Mouse (Mus musculus) frontal cortex, postnatal 25 days (tissue): Measurements from ENCODE around the gene Olfr312.
"Not testable (repeated sequence)": the region's sequence is repeated elsewhere in the genome, so short reads cannot be mapped to it uniquely, and the experiment has no call there.

ENCODE experiments used
- DNase-seq, 2 experiments: peaks; one replicate each; pipeline ENCODE4 v3.0.0; 2022; ENCODE audit warnings: low spot score in 2 of 2

Olfr312 gene

GRCm38 (mm10) chr11:58828937-58829336 lies at the start of gene Olfr312:
TSS of gene Olfr312 (plus strand) at chr11:58829237.
- not testable (repeated sequence) for DNase-seq

GRCm38 (mm10) chr11:58782480-58783089 lies 46.5 kb upstream of the Olfr312 start, which contains the start of gene Olfr314:
TSS of gene Olfr314 (plus strand) at chr11:58782952.
- no peak for DNase-seq

DNA sequence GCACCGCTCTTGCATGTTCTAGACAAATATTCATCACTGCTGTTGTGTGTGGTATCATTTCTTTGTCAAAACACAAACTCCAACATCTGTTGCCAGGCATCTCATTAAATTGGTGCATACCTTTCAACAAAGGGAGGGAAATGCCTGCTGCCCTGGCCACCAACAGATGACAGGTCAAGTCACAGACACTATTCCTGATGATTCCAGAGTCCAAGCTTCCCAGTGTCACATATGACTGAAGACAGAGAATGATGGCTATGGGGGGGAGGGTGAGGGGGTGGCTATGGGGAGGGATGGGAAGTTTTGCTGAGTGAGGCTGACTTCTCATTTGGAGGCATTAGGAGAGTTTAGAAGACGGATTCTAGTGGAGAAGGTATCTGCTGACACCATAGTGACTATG lies 44.9 kb upstream of the Olfr312 start:
- no peak for DNase-seq

DNA sequence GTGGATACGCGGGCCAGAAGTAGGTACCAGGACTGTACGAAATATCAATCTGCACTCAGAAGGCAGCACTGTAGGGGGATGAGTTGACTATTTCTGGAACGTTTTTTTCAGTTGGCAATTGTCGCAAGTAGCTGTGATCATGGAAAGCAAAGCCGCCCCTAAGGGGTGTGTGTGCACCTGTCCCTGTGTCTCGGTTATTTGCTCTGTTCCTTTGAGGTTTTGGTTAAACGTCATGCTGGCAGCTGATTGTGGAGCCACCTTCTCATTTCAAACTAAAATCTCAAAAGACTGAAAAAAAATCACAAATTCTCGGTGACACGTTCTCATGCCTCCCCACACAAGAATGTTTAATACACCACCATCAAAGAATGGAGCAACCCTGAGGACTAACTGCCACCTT lies 41.4 kb upstream of the Olfr312 start:
- DNase-seq, result no peak

GRCm38 (mm10) chr11:58788346-58788745 lies 40.7 kb upstream of the Olfr312 start:
- DNase-seq, result no peak

DNA sequence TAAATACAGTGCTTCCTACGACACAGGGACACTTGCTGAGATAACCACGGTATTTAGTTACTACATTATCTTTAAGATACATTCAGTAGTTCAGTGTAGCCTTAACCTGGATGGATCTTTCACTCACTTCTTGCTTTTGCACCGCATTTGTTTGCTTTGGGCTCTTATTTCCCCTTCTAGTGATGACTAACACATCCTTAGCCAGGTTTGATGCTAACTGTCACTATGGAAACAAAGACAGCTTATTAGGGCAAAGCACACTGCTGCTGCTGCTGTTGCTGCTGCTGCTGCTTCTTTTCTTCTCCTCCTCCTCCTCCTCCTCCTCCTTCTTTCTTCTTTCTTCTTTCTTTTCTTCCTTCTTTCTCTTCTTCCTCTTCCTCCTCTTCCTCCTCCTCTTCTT lies 39.5 kb upstream of the Olfr312 start:
- DNase-seq, result no peak

DNA sequence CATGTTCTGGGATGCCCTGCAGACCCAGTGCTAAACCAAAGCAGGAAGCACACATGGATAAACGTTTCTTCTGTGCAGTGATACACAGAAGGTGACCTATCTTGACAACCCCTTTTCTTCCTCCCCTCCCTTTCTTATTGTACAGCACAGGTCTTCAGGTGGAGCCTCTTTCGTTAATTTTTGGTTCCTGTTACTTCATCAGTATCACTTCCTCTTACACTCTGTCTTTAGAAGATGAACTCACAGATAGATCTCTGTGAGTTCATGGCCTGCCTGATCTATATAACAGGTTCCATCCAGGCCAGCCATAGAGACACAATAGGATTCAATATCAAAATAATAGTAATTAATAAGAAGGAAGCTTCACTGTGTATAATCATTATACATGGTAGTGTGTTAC lies 39.0 kb upstream of the Olfr312 start:
- no peak for DNase-seq

DNA sequence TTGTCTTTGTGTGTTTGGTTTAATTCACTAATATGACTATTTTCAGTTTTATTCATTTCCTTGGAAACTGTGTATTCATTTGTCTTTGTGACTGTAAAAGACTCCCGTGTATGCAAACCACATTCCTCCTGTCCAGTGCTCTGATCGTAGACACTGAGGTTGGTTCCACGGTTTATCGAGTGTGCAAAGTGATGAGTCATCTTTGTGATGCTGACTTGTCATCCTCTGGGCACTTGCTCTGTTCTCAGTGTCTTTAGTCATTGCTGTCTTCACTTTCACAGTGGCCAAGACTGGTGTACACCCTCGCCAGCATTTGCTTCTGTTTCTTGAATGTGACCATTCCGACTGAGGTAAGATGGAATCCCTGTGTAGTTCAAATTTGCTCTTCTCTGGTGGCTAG lies 38.4 kb upstream of the Olfr312 start:
- DNase-seq, result no peak

- DNase-seq, result no peak
These were observed 33.2 kb upstream of the Olfr312 start for GRCm38 (mm10) chr11:58795856-58796255.

DNA sequence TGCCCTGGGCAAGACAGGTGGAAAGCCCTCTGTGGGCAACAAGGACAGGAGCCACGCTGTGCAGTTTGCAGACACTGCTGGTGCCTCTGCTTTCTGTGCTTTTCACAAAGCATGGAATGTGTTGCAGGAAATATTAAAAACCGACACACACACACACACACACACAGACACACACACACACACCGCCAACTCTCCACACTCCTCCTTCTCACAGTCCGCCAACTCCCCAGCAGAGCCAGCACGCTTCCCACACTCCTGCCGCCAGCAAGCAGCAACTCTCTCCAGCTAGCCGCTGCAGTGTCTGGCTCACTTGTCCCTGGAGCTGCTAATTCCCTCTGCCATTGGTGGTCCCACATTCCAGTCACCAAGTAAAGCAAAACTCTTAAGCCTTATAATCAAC lies 32.2 kb upstream of the Olfr312 start:
- DNase-seq, result peak; percentile 38 to 52

- DNase-seq, result peak in 1 of 2 experiments; percentile 23
These were observed 29.3 kb upstream of the Olfr312 start for GRCm38 (mm10) chr11:58799747-58800146.

DNA sequence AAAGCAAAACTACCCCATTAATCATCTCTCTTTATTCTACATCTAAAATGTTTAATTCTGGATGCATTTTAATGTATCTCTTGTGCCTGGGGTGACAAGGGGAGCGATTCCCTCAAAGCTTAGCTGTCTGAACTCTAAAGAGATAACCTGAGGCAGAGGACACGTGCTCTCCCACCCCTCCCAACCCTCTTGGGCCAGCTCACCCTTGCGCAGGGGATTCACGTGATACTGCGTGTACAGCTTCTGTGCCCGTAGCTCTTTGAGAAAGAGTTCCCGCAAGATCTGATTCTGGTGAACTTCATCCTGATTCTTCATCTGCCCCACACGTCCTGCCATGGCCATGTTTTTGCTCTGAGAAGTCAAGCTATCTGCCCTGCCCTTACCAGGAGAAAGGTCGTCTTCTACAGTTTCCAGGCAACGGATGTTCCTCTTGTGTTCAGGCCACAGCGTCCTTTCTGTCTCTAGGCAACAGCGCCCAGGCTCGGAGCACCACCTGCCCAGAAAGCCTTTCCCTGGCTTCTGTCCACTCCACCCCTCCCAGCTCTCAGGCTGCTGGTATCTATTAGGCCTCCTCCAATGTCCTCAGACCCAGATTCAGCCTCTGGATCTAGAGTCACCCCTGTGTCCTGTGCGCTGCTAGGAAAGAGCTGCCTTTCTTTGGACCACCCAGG lies 27.3 kb upstream of the Olfr312 start, which contains the start of gene Fam183b:
Gene Fam183b (minus strand): TSS at position 403 of the 671 bp plus-strand sequence.
- DNase-seq, result no peak

GRCm38 (mm10) chr11:58803871-58804270 lies 25.2 kb upstream of the Olfr312 start:
- no peak for DNase-seq

DNA sequence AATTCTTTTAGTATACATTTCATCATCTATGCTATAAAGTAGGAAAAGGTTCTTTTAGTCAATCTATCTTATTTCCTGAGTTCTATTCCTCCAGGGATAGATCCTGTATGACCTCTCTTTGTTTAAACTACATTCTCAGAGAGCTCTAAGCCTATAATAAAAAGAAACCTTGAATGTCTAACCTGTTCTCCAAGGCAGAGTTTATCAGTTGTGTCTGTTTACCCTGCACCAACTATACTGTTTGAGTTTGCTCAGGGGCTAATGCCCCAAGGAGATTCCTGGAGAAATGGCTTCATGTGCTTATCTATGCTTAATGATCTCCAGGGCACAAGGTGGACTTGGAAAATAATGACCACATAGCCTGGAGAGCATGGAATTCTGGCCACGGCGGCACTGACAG lies 24.6 kb upstream of the Olfr312 start:
- DNase-seq, result no peak

DNA sequence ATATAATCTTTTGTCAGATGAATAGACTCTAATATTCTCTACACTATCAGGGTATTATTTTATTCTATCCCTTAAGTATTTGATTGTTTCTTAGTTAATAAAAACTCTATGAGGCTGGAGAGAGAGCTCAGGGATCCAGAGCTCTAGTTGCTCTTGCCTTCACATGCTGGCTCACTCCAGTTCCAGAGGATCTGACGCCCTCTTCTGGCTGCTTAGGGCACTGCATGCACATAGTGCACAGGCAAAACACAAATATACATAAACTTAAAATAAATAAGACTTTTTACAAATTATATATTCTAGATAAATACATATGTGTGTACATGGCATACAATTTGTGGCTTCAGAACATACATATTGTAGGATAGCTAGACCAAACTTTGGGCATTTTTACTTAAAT lies 17.0 kb upstream of the Olfr312 start:
- no peak for DNase-seq

DNA sequence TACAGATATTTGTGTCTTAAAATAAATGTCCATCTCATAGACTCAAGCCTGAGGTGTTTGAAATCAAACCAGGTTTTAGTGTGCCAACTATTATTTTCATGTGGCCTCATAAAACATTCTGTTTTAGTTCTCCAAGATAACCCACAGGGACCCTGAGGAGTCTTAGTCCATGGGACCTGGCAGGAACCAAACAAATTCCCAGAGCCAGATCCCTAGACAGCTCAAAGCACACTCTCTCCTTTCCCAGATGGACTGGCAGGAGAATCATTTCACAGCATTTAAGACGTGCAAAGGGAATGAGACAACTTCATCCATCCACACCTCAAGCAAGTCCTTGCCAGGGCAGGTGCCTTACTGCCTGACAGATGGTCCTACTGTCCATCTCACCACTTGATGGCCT lies 14.3 kb upstream of the Olfr312 start, which contains the start of gene Olfr313:
Gene Olfr313 (plus strand): TSS at position 301 of the 400 bp plus-strand sequence.
- DNase-seq, result not testable (repeated sequence)

- no peak for DNase-seq
These were observed 13.4 kb upstream of the Olfr312 start for GRCm38 (mm10) chr11:58815676-58816075.

- DNase-seq, result no peak
These were observed 727 bp downstream of the Olfr312 start for GRCm38 (mm10) chr11:58829764-58830163.

DNA sequence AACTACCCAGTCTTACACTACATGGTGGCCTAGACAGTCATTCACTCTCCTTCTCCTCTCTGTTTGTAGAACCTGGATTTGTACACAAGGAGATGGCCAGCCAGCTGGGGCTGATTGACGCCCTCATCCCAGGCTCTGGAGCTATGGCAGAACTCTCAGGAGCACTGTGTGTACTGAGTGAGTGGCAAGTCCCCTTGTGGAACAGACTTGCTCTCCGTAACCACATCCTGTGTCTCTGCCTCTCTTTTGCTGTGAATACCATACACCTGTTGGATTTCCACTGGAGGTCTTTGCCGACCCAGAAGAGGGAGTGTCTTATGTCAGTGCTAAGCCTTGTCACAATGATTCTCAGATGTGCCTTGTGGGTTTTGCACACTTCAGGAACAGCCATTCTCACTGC lies 3.5 kb downstream of the Olfr312 start:
- not testable (repeated sequence) for DNase-seq

GRCm38 (mm10) chr11:58838951-58839350 lies 9.9 kb downstream of the Olfr312 start, which contains the start of gene Olfr311:
TSS of gene Olfr311 (plus strand) at chr11:58839251.
- DNase-seq, result not testable (repeated sequence)

DNA sequence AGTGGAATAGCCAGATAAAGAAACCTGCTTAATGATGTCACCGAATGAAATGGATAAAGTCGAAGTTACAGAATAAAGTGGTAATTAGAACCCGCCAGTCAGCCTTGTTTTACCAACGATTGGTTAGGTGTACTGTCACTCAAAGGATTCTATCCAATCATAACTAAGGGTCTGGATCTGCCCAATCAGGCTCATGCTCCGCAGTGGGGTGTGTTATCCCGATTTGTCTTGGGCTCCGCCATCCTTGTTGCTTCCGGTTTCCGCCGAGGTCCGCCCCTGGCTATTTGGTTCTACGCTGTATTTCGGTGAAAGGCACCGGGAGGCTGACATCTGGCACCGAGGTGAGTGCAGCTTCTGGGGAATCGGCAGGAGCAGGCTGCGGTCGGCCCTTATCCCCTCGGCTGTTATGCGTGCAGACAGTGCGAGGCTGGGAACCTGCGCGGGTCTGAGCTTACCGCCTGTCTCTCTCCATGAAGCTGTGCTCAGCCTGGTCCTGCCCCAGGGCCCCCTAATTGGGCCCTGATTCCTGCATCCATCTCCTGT lies 18.0 kb downstream of the Olfr312 start, which contains the start of gene Gm12258:
Gene Gm12258 (plus strand): TSS at position 240 of the 543 bp plus-strand sequence.
- DNase-seq, result peak; percentile 46 to 79

DNA sequence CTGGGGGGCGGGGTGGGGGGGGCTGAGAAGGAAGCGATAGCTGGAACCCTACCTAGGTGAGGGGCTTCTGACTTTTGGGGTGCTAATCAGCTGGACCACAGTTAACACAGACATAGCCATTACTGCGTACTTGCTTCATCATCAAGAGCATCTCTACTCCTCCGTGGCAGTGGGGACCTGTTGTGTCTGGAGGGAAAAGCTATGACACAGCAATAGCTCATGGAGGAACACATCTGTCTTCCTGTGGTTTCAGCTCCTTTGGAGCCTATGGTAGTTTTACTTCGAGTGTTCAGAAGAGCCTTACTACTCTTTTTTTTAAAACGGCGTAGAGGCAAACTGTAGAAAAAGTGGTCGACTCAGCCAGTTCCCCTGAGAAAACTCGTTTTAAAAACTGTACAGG lies 18.6 kb downstream of the Olfr312 start:
- no peak for DNase-seq

GRCm38 (mm10) chr11:58849731-58850130 lies 20.7 kb downstream of the Olfr312 start:
- DNase-seq, result no peak
